Mouse (Mus musculus) hindlimb bud, embryonic 11.5 days (tissue): ENCODE results near the gene Chst15.

Experiments used
- DNase-seq: peaks from one replicate; pipeline ENCODE4 v3.0.0-alpha.2; 2012; ENCODE audit warnings: low read depth, low spot score; ENCODE audit errors: extremely low spot score

Gene Chst15

GRCm38 (mm10) chr7:132317036-132317541 lies at the start of gene Chst15:
Gene Chst15, minus strand, starts transcription at chr7:132317228.
- DNase-seq = no peak

- no peak for DNase-seq
Observed at GRCm38 (mm10) chr7:132365703-132366384, 48.8 kb upstream of the Chst15 start.

- DNase-seq = no peak
Observed at GRCm38 (mm10) chr7:132365111-132365510, 48.1 kb upstream of the Chst15 start.

- no peak for DNase-seq
Observed at GRCm38 (mm10) chr7:132364506-132364905, 47.5 kb upstream of the Chst15 start.

GRCm38 (mm10) chr7:132360336-132360735 lies 43.3 kb upstream of the Chst15 start:
- DNase-seq = no peak

GRCm38 (mm10) chr7:132358709-132359108 lies 41.7 kb upstream of the Chst15 start:
- no peak for DNase-seq

GRCm38 (mm10) chr7:132358250-132358649 lies 41.2 kb upstream of the Chst15 start:
- DNase-seq = no peak

GRCm38 (mm10) chr7:132357841-132358237 lies 40.8 kb upstream of the Chst15 start:
- no peak for DNase-seq

- DNase-seq = no peak
Observed at GRCm38 (mm10) chr7:132356881-132357840, 40.1 kb upstream of the Chst15 start.

GRCm38 (mm10) chr7:132356185-132356584 lies 39.2 kb upstream of the Chst15 start:
- DNase-seq = no peak

- DNase-seq = no peak
Observed at GRCm38 (mm10) chr7:132355767-132356166, 38.7 kb upstream of the Chst15 start.

GRCm38 (mm10) chr7:132349075-132349572 lies 32.1 kb upstream of the Chst15 start:
- no peak for DNase-seq

GRCm38 (mm10) chr7:132347273-132348045 lies 30.4 kb upstream of the Chst15 start:
- DNase-seq = no peak

- no peak for DNase-seq
Observed at GRCm38 (mm10) chr7:132345526-132346070, 28.6 kb upstream of the Chst15 start.

GRCm38 (mm10) chr7:132344606-132345005 lies 27.6 kb upstream of the Chst15 start:
- DNase-seq = no peak

GRCm38 (mm10) chr7:132343900-132344299 lies 26.9 kb upstream of the Chst15 start:
- no peak for DNase-seq

- DNase-seq = no peak
Observed at GRCm38 (mm10) chr7:132343146-132343545, 26.1 kb upstream of the Chst15 start.

- no peak for DNase-seq
Observed at GRCm38 (mm10) chr7:132339041-132339839, 22.2 kb upstream of the Chst15 start.

- DNase-seq = no peak
Observed at GRCm38 (mm10) chr7:132338350-132338749, 21.3 kb upstream of the Chst15 start.
